Mouse (Mus musculus) naive thymus-derived CD4-positive, alpha-beta T cell, adult 2 months (primary cell): ENCODE data around the gene Gm42420.

Experiments
- DNase-seq: peaks from one replicate; pipeline ENCODE4 v3.0.0-alpha.2; 2011; ENCODE audit warnings: low read depth

The Gm42420 gene

DNA sequence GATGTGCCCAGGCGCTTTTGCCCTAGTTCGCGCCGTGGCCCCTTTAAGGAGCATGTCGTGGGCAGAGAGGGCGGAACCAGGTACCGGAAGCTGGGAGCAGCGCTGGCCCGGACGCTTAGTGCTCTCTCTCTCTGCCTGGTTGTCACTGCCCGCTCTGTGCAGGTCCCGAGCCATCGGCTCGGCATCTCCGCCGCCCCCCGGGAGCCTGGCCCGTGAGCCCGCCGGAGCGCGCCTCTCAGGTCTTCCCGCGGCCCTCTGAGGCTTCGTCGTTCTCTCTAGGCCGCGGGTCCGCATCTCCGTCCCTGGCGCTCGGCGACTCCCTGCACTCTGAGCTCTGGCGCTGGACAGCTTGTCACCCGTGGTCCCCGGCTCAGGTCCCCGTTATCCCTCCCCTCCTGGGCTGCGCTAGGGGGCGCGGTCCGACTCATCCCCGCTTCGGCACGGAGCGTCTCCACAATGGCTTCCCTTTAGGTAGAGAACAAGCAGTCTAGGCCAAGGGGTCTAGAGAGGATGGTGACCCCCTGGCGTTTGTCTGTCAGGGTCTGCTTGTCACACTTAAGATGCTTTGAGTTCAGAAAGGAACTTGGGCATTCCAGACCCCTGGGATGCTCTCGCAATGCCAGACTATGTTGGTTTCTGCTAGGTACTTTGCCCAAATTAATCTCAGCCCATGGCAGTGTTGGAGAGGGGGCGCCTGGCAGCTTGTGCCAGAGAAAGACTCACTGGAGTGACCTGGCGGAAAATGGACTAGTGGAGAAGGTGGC lies 11.6 kb upstream of the Gm42420 start, which contains the start of gene Adck2:
TSS of gene Adck2 (plus strand) at position 83 of the 764 bp plus-strand sequence.
- peak; percentile 83 for DNase-seq

DNA sequence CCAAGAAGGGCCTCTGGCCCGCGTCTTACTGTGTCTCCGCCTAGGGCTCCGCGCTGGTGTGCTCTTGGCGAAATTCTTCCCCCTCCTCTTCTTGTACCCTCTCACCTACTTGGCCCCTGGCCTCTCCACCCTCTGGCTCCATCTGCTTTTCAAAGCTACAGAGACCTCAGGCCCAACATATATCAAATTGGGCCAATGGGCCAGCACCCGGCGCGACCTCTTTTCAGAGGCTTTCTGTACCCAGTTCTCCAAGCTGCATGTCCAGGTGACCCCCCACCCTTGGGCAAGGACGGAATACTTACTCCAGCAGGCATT lies 11.0 kb upstream of the Gm42420 start:
- DNase-seq: no peak

DNA sequence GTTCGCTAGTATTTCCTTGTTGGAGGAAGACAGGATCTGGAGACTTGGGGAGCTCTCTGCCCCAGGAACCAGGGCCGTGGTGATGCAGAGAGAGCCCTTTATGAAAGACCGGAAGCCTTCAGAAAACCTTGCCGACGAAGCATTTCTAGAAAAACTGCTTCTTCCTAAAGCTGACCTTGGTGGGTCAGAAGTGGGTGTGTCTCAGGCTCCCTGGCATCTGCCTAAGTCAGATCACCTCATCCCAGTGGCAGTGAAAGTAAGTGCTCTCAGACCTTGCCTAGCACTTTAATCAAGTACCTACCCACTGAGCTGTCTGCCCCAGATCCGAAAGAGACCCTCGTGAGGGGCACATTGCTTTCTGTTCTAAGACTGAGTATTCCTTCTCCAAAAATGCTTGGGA lies 10.6 kb upstream of the Gm42420 start:
- no peak for DNase-seq

- no peak for DNase-seq
Observed at GRCm38 (mm10) chr6:39579552-39579951, 6.0 kb upstream of the Gm42420 start.

DNA sequence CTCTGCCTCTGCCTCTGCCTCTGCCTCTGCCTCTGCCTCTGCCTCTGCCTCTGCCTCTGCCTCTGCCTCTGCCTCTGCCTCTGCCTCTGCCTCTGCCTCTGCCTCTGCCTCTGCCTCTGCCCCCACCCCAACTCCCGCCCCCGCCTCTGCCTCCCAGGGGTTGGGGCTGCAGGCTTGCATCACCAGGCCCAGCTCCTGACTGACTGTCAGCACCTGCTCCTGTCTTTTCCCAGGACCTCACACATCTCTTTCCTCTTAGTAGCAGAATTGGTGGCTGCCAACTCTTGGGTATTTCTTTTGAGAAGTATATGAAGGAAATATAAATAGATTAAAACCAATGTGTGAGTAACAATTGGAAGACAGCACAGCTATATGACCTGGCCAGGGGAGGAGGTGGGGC lies 5.0 kb upstream of the Gm42420 start:
- no peak for DNase-seq

- no peak for DNase-seq
Observed at GRCm38 (mm10) chr6:39581087-39581784, 4.3 kb upstream of the Gm42420 start.

DNA sequence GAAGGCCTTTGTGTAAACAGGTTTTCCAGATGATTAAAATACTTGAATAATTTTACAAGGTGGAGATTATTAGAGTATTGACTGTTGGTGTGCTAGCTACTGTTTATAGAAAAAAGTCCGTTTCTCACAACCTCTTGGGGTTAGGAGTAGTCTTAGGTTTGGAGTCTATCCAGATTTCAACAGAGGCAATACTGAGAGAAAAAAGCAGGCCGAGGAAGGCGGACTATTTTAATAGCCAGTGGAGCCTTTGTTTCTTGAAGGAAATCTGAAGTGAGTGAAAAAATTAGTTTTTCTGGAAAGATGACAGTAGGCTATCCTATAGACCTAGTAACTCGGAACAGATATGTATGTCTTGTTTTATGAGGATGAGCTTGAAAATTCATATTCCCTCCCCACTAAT lies 5.9 kb downstream of the Gm42420 start:
- no peak for DNase-seq

GRCm38 (mm10) chr6:39592401-39593214 lies 7.1 kb downstream of the Gm42420 start, which contains the start of gene Ndufb2:
Gene Ndufb2, plus strand, starts transcription at chr6:39592574.
- peak; percentile 95 for DNase-seq

GRCm38 (mm10) chr6:39600851-39601250 lies 15.3 kb downstream of the Gm42420 start:
- no peak for DNase-seq

GRCm38 (mm10) chr6:39601828-39602227 lies 16.3 kb downstream of the Gm42420 start:
- no peak for DNase-seq

- DNase-seq: no peak
Observed at GRCm38 (mm10) chr6:39604565-39604964, 19.0 kb downstream of the Gm42420 start.

- DNase-seq: no peak
Observed at GRCm38 (mm10) chr6:39606056-39606455, 20.5 kb downstream of the Gm42420 start.

DNA sequence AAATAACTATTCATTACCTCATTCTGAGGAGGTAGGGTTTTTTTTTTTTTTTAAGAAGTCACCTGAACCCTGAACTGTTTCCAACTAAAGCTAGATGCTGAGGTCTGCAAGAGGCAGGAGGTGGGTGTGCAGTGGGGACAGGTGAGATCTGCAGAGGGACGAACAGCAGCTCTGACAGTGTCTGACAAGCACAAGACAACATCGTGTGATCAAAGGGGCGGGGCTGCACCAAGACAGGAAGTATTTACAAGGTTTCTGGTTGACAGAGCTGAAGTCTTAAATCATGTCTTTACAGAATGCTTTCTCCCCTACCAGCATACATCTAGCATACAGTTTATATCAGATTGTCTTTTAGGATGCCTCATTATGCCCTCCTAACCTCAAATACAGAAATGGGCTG lies 21.3 kb downstream of the Gm42420 start:
- peak; percentile 58 for DNase-seq

- DNase-seq: no peak
Observed at GRCm38 (mm10) chr6:39607365-39607764, 21.8 kb downstream of the Gm42420 start.

- no peak for DNase-seq
Observed at GRCm38 (mm10) chr6:39610207-39610606, 24.7 kb downstream of the Gm42420 start.

DNA sequence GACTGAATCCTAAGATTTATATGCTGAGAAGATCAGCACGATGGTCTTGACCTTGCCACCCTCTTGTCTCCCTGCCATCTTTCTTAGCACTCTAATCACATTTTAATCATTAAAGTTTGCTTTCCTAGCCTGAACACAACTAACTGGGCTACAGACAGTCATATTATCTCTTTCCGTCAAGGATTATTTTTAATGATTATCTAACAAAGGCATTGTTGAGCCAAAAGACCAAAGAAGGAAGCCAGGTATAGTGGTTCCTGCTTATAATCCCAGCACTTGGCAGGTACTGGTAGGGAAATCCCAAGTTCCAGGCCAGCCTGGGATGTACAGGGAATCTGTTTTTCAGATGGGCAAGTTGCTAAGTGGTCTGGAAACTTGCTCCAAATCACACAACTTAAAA lies 25.7 kb downstream of the Gm42420 start:
- no peak for DNase-seq
